In the genomic region with DNA sequence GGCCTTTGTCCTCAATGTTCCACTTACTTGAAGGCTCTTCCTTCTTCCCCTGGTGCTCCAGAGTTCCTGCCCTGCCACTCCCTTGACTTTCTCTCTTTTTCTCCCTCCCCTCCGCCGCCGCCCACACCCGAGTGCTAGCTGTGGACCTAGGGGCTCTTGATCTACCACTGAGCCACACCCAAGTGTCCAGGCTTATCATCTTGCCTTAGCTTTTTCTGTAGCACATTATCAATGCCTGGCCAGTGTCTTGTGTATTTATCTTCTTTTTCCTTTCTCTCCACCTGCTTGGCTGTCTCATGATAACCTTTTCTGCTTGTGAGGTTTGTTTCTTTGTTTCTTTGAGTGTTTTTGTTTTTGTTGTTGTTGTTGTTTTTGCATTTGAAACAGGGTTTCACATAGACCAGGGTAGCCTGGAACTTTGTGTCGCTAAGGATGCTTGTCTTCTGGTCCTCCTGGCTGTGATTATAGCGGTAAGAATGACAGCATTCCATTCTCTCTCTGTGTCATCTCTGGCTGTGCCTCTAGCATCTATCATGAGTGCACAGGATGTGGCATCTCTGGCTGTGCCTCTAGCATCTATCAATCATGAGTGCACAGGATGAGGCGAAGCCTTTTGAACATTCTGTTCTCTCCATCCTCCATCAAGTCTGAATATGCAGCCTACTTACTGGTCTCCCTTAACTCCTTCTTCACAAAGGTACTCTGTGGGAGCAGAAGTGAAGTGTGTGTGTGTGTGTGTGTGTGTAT, we compare ENCODE assay signal across 8 mouse cellular contexts. TPM values are rescaled to one million over a fixed set of nuclear protein-coding genes. Genes with fewer than 3 reads are reported as not detected.
DNase-seq lines count a peak whose midpoint lies in the region; ATAC-seq lines count a peak whose summit lies in the region.
"Had no signal": no experiment of that assay in that cellular context is flagged by ENCODE, and none has a peak within 500 bp of the region (broad histone marks: within the 10 kb centered on the region; RNA-seq: fewer than 3 reads in every experiment).

TSS of gene Acp5 (minus strand) at position 68 of the 747 bp plus-strand sequence.

- no peaks in the 10 kb centered on the region for H3K36me3 ChIP-seq in neural tube, embryonic 12.5 days
- no peaks in the 10 kb centered on the region for H3K36me3 ChIP-seq in limb, embryonic 15.5 days

- H3K27ac ChIP-seq in neural tube, embryonic 12.5 days: no peak within 1 kb of the TSS
- H3K27ac ChIP-seq in brown adipose tissue, adult 24 weeks (replicated peaks; ENCODE audit: low read depth, low read length): peak within 1 kb of the TSS; percentile 96
- H3K27ac ChIP-seq in limb, embryonic 15.5 days: no peak within 1 kb of the TSS

- intact Hi-C loops in left cerebral cortex, postnatal 10 days (cut with DNase I): no loop called here

- no peak within 1 kb of the TSS for H3K9ac ChIP-seq in neural tube, embryonic 12.5 days
- H3K9ac ChIP-seq in limb, embryonic 15.5 days: no peak within 1 kb of the TSS

- peak within 1 kb of the TSS; percentile 41; the same call in 1 of the 2 replicates for H3K4me2 ChIP-seq in neural tube, embryonic 12.5 days (replicated peaks)
- no peak within 1 kb of the TSS for H3K4me2 ChIP-seq in limb, embryonic 15.5 days

- DNase-seq in neural tube, embryonic 10.5 days (ENCODE audit: extremely low spot score, low spot score): no peak
- DNase-seq in thymus, postnatal 25 days: peak; percentile 45
- no peak for DNase-seq in left cerebral cortex, postnatal 10 days (ENCODE audit: extremely low spot score in 1 of 2, low spot score in 2 of 2)
- no peak for DNase-seq in layer of hippocampus, adult 9-10 months (ENCODE audit: low spot score)
- DNase-seq: gastrocnemius, postnatal 10 days had no signal

- no peak within 1 kb of the TSS for H3K4me3 ChIP-seq in neural tube, embryonic 12.5 days
- no peak within 1 kb of the TSS for H3K4me3 ChIP-seq in brown adipose tissue, adult 24 weeks (ENCODE audit: insufficient read depth, low read depth, low read length)
- H3K4me3 ChIP-seq in limb, embryonic 15.5 days: no peak within 1 kb of the TSS

- WGBS in neural tube, embryonic 12.5 days: 66% methylated on average over 7 of the region's 7 CpGs
- 76% methylated on average over 7 of the region's 7 CpGs for WGBS in limb, embryonic 15.5 days

- peaks cover 29% of the 10 kb centered on the region for H3K27me3 ChIP-seq in neural tube, embryonic 12.5 days (replicated peaks)
- peaks cover 7% of the 10 kb centered on the region for H3K27me3 ChIP-seq in limb, embryonic 15.5 days

- peaks cover 17% of the 10 kb centered on the region for H3K4me1 ChIP-seq in neural tube, embryonic 12.5 days
- peaks cover 16% of the 10 kb centered on the region for H3K4me1 ChIP-seq in brown adipose tissue, adult 24 weeks (ENCODE audit: control insufficient read depth, insufficient read depth, insufficient read length, low read length)
- peaks cover 12% of the 10 kb centered on the region for H3K4me1 ChIP-seq in limb, embryonic 15.5 days

- ATAC-seq in neural tube, embryonic 12.5 days (ENCODE audit: low FRiP score, low read depth): no peak
- no peak for ATAC-seq in limb, embryonic 15.5 days (ENCODE audit: insufficient number of reproducible peaks, low FRiP score, low TSS enrichment, low read depth)

- H3K9me3 ChIP-seq in neural tube, embryonic 12.5 days: no peaks in the 10 kb centered on the region
- no peaks in the 10 kb centered on the region for H3K9me3 ChIP-seq in limb, embryonic 15.5 days

RNA-seq across cellular contexts. Expression of gene Acp5, which starts in this region (rescaled TPM):
- polyA plus RNA-seq in neural tube, embryonic 12.5 days (2016; fragmentation: Nextera tagmentation; extraction: Ambion mirVana): 5.2 and 5.8 TPM in 2 replicates
- 179 and 198 TPM in 2 replicates for polyA plus RNA-seq in brown adipose tissue, adult 24 weeks (2012; ENCODE audit: insufficient read depth, insufficient read length, missing spikeins)
- 31.2 and 46.5 TPM in 2 replicates for polyA plus RNA-seq in limb, embryonic 15.5 days (2015; fragmentation: Nextera tagmentation; extraction: Ambion mirVana)
- under 1 TPM; 0.61 to 0.75 TPM for total RNA-seq in left cerebral cortex, postnatal 10 days (2021)
